Mouse (Mus musculus): ENCODE data around the gene Pramel1. TPM values are rescaled to one million over a fixed set of nuclear protein-coding genes. Genes with fewer than 3 reads are reported as not detected.
"Not testable (repeated sequence)": the region's sequence is repeated elsewhere in the genome, so short reads cannot be mapped to it uniquely, and the experiment has no call there.

The Pramel1 gene
- polyA plus RNA-seq, 1 experiment from 2014 or later, result not detected

DNA sequence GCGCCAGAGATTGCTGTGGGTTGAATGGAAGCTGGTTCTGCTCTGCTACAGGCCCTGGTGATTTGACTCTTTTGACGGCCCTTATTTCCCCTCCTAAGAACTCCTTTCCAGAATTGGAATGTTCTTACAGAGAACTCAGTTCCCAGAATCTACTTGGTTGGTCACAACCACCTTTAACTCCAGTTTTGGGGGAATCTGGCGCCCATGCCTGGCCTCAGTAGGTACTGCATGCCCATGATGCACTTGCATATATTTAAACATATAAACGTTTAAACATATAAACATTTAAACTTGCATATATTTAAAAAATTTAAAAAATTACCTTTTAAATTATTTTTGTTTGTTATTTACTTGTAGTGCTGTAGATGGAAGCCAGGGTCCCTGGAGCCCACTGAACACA lies 10.6 kb upstream of the Pramel1 start:
- no peak overlapping the region for H3K27ac ChIP-seq (replicated peaks)
- H3K36me3 ChIP-seq, result no peaks in the 10 kb centered on the region
- WGBS, result 50% methylated on average over 4 of the region's 4 CpGs
- no peaks in the 10 kb centered on the region for H3K9me3 ChIP-seq (replicated peaks)
- peaks cover 21% of the 10 kb centered on the region for H3K4me1 ChIP-seq
- peaks cover 18% of the 10 kb centered on the region for H3K27me3 ChIP-seq (ENCODE audit: low read depth, poor library complexity, severe bottlenecking)
- DNase-seq (ENCODE audit: low spot score), result peak; percentile 36
- H3K4me3 ChIP-seq, result no peak overlapping the region

DNA sequence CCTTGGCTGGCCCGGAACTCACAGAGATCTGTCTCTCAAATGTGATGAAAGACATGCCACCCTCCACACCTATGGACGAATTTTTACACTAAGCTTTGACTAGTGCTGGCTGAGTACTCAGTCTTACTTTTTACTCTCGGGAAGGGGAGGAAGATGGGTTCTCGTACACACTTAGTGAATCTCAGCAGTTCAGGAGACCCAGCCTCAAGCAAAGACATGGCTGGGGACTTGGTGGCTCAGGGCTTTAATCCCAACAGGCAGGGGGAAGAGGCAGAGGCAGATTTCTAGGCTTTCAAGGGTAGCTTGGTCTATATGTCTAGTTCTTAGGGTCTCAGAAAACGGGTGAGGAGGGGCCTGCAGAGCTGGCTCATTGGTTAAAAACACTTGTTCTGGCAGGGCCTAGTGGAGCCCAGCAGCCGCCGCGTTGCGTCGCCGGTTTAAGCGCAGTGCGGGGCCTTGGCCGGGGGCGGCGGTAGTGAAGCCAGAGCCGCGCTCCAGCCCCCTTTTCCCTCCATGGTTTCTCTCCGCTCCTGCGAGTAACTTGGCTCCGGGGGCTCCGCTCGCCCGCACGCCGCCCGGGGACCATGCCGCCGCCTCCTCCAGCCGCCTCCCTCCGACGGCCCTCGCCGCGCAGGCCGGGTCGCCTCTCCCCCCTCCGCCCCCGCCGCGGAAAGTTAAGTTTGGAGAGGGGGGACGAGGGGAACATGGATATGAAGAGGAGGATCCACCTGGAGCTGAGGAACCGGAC lies 5.1 kb upstream of the Pramel1 start:
- H3K4me3 ChIP-seq, result peak overlapping the region; percentile 51
- peak overlapping the region; percentile 67 for H3K27ac ChIP-seq (replicated peaks)
- no peaks in the 10 kb centered on the region for H3K27me3 ChIP-seq (ENCODE audit: low read depth, poor library complexity, severe bottlenecking)
- H3K36me3 ChIP-seq, result no peaks in the 10 kb centered on the region
- DNase-seq (ENCODE audit: low spot score), result peak; percentile 80
- WGBS, result 9% methylated on average over 39 of the region's 43 CpGs
- H3K9me3 ChIP-seq (replicated peaks), result peaks cover 8% of the 10 kb centered on the region; the same call in 1 of the 2 replicates
- H3K4me1 ChIP-seq, result peaks cover 4% of the 10 kb centered on the region

DNA sequence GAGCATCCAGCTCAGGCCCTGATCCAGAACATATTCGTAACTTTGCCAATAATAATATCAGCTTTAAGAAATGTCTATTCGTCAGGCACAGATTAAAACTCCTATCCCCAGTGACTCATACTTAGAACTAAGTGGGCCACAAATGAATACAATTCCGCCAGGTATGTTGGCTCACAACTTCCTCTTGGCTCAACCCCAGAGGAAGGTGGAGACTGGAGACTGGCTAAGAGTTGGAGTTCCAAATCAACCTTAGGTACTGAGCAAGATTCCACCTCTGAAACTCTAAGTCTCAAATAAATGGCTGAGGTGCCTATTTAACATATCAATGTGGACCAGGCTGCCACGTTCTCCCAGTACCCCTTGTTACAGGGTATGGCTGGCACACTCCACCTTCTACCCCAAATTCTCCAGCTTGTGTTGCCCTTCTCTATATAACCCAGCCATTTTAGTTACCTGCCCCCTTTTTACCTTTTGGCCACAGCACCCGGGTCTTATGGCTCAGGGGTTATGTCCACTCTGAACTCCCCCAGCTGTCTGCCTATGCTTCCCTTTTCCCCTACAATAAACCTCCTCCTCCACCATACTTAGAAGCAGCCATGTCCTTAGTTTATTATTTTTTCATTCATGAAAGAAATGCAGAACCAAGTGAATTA lies 17.5 kb downstream of the Pramel1 start:
- peak overlapping the region; percentile 88 for H3K27ac ChIP-seq (replicated peaks)
- WGBS, result 70% methylated on average over 5 of the region's 5 CpGs
- H3K4me1 ChIP-seq, result peaks cover 8% of the 10 kb centered on the region
- no peak for DNase-seq (ENCODE audit: low spot score)
- H3K27me3 ChIP-seq (ENCODE audit: low read depth, poor library complexity, severe bottlenecking), result no peaks in the 10 kb centered on the region
- peak overlapping the region; percentile 66 for H3K4me3 ChIP-seq
- H3K9me3 ChIP-seq (replicated peaks), result peaks cover 8% of the 10 kb centered on the region; the same call in 1 of the 2 replicates
- peaks cover 28% of the 10 kb centered on the region for H3K36me3 ChIP-seq

DNA sequence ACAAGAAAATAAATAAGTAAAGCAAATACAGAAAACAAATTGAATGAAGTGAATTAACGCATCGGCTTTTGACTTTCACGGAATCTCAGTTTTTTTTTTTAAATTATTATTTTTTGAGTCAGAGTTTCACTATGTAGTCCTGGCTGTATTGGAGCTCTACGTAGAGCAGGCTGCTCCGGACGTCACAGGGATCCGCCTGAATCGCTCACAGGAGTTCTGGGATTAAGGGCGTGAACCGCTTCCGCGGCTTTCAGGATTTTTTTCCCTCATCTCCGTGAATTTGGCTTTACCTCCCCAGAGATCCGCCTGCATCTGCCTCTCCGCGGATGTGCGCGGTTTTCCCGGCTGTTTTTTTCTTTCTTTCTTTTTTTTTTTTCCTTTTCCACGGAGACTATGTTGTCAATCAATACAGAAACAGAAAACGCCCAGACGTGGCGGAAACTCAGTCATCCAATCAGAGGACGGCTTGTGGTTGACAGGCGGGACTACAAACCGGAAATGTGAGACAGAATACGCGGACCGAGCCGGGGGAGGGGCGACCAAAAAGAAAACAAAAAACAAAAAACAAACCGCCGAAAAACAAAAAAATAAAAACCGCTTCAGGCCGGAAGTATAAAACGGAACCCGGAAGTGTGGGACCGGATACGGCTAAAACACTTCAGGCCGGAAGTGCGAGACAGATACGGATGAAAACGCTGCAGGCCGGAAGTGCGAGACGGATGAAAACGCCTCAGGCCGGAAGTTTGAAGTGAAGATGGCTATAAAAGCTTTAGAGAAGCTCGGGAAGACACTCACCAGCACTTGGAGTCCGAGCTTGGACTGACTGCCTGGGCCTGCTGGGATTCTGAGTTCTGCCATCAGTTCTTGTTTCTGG lies 18.2 kb downstream of the Pramel1 start, which contains the start of gene Pramef8:
TSS of gene Pramef8 (plus strand) at position 208 of the 874 bp plus-strand sequence.
- WGBS, result under 1% methylated on average over 50 of the region's 50 CpGs
- peak; percentile 90 for DNase-seq (ENCODE audit: low spot score)
- peak within 1 kb of the TSS; percentile 88 for H3K27ac ChIP-seq (replicated peaks)
- H3K27me3 ChIP-seq (ENCODE audit: low read depth, poor library complexity, severe bottlenecking), result no peaks in the 10 kb centered on the region
- peaks cover 36% of the 10 kb centered on the region for H3K36me3 ChIP-seq
- peak within 1 kb of the TSS; percentile 66 for H3K4me3 ChIP-seq
- H3K4me1 ChIP-seq, result peaks cover 8% of the 10 kb centered on the region
- peaks cover 8% of the 10 kb centered on the region; the same call in 1 of the 2 replicates for H3K9me3 ChIP-seq (replicated peaks)

DNA sequence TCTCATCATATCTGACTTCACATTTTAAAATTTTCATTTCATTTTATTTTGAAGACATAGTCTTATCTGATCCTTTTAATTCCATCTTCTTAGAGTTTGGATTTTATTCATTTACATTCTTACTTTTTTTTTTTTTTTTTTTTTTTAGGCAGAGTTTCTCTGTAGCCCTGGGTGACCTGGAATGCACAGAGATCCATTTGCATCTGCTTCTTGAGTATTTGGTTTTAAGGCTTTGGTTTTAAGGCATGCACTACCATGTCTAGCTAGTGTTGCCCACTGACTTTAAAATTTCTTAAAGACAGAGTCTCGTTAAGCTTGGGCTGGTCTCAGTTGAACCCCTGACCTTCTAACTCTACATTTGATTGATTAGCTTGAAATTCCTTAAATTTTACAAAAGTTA lies 19.4 kb downstream of the Pramel1 start:
- no peak for DNase-seq (ENCODE audit: low spot score)
- no peak overlapping the region for H3K27ac ChIP-seq (replicated peaks)
- 90% methylated on average over 1 of the region's 1 CpGs for WGBS
- H3K27me3 ChIP-seq (ENCODE audit: low read depth, poor library complexity, severe bottlenecking), result no peaks in the 10 kb centered on the region
- H3K36me3 ChIP-seq, result peaks cover 47% of the 10 kb centered on the region
- H3K9me3 ChIP-seq (replicated peaks), result peaks cover 8% of the 10 kb centered on the region; the same call in 1 of the 2 replicates
- H3K4me1 ChIP-seq, result peaks cover 8% of the 10 kb centered on the region
- peak overlapping the region; percentile 66; the same call in 1 of the 2 replicates for H3K4me3 ChIP-seq

DNA sequence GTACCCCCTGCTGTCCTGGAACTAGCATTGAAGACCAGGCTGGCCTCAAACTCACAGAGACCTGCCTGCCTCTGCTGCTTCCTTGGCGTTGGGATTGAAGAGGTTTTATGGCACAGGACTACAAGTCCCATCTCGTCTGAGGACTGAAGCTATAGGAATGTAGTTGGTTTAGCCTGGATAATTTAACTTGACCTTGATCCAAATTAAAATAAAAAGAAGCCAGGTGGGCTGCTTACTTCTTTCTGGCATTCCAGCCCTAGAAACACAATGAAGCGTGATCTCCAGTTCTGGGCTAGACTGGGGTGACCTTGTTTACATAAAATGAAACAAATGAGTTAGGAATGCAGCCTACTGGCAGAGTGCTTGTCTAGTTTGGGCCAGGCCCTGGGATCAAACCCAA lies 19.9 kb downstream of the Pramel1 start:
- H3K27ac ChIP-seq (replicated peaks), result no peak overlapping the region
- H3K36me3 ChIP-seq, result peaks cover 52% of the 10 kb centered on the region
- H3K4me3 ChIP-seq, result no peak overlapping the region
- H3K27me3 ChIP-seq (ENCODE audit: low read depth, poor library complexity, severe bottlenecking), result no peaks in the 10 kb centered on the region
- WGBS, result 90% methylated on average over 3 of the region's 3 CpGs
- DNase-seq (ENCODE audit: low spot score), result no peak
- H3K4me1 ChIP-seq, result peaks cover 8% of the 10 kb centered on the region
- peaks cover 8% of the 10 kb centered on the region; the same call in 1 of the 2 replicates for H3K9me3 ChIP-seq (replicated peaks)

DNA sequence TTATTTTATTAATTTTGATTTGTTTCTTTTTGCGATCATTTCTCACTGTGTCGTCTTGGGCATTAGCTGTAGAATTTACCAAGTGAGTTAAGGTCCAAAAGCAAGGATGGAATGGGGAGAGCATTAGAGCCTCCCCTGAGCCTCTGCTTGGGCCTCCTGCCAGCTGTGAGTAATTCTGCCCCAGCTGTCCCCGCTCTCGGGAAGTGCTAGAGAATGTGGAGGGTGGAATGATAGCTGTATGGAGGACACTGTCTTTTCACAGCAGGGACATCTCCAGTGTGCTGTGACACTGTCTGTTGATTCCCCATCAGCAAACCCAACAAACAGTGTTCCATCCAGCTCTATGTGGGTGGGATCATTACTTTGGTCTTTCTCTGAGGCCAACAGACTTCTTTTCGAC lies 32.5 kb downstream of the Pramel1 start:
- H3K4me1 ChIP-seq; DNase-seq (ENCODE audit: low spot score); H3K9me3 ChIP-seq (replicated peaks); H3K27ac ChIP-seq (replicated peaks); H3K27me3 ChIP-seq (ENCODE audit: low read depth, poor library complexity, severe bottlenecking); H3K4me3 ChIP-seq; H3K36me3 ChIP-seq: not testable (repeated sequence)
- 76% methylated on average over 5 of the region's 5 CpGs for WGBS

Other genes with a start within 250 kb of the Pramel1 start
- 14.2 and 16.6 TPM in 2 replicates for gene Prdm2, start 181.4 kb upstream of the Pramel1 start, polyA plus RNA-seq (2016; fragmentation: Nextera tagmentation; extraction: Ambion mirVana)
- 79.5 and 108 TPM in 2 replicates for gene Pdpn, start 94.9 kb upstream of the Pramel1 start, polyA plus RNA-seq (2016; fragmentation: Nextera tagmentation; extraction: Ambion mirVana)
- 0.06 and 0.35 TPM in 2 replicates for gene Lrrc38, start 44.7 kb upstream of the Pramel1 start, polyA plus RNA-seq (2016; fragmentation: Nextera tagmentation; extraction: Ambion mirVana)
- 19.5 and 23.8 TPM in 2 replicates for gene Pramef8, start 18.0 kb downstream of the Pramel1 start, polyA plus RNA-seq (2016; fragmentation: Nextera tagmentation; extraction: Ambion mirVana)
- gene Oog4, start 55.9 kb downstream of the Pramel1 start, polyA plus RNA-seq (2016; fragmentation: Nextera tagmentation; extraction: Ambion mirVana), result not detected in 2 replicates
- gene Gm13043, start 116.9 kb downstream of the Pramel1 start, polyA plus RNA-seq (2016; fragmentation: Nextera tagmentation; extraction: Ambion mirVana), result not detected in 2 replicates
- not detected in 2 replicates for gene Gm13040, start 141.5 kb downstream of the Pramel1 start, polyA plus RNA-seq (2016; fragmentation: Nextera tagmentation; extraction: Ambion mirVana)
- gene BC080695, start 157.3 kb downstream of the Pramel1 start, polyA plus RNA-seq (2016; fragmentation: Nextera tagmentation; extraction: Ambion mirVana), result not detected in 2 replicates
- not detected in 2 replicates for gene Gm13057, start 157.3 kb downstream of the Pramel1 start, polyA plus RNA-seq (2016; fragmentation: Nextera tagmentation; extraction: Ambion mirVana)
- gene Gm13083, start 220.6 kb downstream of the Pramel1 start, polyA plus RNA-seq (2016; fragmentation: Nextera tagmentation; extraction: Ambion mirVana), result not detected in 2 replicates